Mouse (Mus musculus): ENCODE measurements around the gene Btd.

Gene Btd

DNA sequence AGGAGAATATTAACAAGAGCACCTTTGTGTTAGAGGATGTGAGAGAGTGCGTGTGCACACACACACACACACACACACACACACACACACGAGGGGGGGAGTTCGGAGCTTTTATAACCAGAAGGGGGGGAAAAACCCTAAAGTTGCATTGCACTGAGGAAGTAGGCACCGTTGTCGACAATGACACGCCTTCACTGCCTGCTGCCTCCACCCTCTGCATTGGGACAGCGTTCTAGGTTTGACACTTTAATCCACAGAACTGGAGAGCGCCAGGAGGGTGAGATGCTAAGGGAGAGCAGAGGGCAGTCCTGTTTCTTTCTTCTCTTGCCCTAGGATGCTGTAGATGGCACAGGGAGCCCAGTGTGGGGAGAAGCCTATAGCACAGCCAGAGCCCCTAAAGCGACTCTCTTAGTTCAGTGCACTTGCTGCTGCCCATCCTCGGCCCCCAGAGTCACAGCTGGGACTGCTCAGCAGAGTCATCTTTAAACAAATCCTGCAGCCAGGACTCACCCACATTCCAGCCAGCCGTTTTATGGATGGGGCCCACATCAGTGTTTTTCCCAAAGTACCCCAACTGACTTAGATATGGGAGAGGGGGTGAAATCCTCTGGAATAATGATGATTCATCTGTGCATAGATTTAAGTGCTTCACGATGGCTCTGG lies 24.2 kb downstream of the Btd start:
- DNase-seq (ENCODE audit: low read depth, low spot score) = no peak

DNA sequence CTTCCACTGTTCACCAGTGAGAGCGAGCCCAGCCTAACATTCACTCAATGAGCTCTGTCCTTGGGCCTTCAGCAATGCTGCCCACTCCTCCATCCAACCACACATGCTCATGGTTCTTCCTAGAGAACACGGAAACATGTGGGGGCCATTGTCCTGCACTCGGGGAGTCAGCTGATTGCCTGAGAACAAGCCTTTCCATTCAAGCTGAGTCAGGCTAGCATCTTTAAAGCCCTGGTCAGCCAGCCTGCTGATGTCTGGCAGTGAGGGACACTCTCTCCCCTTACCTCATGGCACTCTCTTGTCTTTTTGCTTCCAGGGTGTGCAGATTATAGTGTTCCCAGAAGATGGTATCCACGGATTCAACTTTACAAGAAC lies 24.7 kb downstream of the Btd start:
- no peak for DNase-seq (ENCODE audit: low read depth, low spot score)

DNA sequence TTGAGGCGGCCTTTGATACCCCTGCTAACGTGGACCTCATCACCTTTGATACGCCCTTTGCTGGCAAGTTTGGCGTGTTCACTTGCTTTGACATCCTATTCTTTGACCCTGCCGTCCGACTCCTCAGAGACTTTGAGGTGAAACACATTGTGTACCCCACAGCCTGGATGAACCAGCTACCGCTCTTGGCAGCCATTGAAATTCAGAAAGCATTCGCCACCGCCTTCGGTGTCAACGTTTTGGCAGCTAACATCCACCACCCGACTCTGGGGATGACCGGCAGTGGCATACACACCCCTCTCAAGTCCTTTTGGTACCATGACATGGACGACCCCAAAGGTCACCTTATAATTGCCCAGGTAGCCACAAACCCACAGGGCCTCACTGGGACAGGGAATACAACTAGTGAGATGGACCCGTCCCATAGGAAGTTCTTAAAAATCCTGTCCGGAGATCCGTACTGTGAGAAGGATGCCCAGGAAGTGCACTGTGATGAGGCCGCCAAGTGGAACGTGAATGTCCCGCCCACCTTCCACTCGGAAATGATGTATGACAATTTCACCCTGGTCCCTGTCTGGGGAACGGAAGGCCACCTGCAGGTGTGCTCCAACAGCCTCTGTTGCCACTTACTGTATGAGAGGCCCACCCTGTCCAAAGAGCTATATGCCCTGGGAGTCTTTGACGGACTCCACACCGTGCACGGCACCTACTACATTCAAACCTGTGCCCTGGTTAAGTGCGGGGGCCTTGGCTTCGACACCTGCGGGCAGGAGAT lies 26.3 kb downstream of the Btd start:
- no peak for DNase-seq (ENCODE audit: low read depth, low spot score)

DNA sequence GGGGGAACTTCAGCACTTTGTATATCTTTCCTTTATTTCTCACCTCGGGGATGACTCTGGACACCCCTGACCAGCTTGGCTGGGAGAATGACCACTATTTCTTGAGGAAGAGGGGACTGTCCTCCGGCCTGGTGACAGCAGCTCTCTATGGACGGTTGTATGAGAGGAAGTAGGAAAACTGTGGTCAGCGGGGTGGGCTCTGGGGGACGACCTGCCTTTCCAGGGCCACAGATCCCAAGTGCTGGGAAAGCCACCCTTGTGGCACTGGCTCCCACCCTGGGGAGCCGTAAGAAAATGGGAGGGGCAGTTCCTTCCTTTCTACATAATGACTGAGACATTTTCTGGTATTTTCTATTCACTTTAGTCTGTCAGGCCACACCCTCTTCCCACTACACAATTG lies 26.9 kb downstream of the Btd start:
- DNase-seq (ENCODE audit: low read depth, low spot score) = no peak

DNA sequence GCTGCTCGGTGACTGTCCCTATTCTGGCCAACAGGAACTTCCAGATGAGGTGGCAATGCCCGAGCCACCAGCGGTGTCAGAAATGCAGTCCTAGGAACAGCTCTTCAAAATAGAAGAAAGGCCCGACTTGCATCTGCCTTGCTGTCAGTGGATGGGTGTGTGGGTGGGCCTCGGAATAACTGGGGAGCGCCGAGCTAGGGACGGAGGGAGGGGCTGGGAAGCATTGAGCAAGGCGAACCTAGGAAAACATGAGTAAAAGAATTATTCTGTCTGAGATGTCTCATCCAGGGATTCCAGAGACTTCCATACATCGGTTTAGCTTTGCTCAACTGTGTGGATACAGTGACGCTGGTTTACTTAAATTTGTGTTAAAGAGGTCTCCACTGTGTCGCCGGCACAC lies 27.5 kb downstream of the Btd start:
- DNase-seq (ENCODE audit: low read depth, low spot score) = no peak

DNA sequence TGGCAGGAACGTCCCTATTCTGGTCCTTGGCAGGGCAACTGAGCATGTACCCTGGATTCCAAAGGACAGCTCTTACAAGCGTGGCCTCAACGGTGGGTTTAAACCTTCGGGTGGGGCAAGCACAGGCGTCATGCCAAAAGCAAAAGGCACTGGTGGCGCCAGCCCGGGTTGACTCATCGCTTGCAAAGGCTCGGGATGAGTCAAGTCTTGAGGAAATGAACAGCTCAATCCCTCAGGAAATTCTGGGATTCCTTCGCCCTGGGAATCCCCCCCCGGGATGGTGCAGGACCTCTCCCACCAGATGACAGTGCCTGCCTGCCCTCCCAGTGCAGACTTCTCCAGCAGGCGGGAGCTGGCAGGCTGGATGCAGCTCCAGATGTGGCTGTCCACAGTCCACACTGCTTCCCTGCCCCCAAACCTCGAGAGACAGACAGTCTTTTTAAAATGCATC lies 28.4 kb downstream of the Btd start:
- no peak for DNase-seq (ENCODE audit: low read depth, low spot score)

DNA sequence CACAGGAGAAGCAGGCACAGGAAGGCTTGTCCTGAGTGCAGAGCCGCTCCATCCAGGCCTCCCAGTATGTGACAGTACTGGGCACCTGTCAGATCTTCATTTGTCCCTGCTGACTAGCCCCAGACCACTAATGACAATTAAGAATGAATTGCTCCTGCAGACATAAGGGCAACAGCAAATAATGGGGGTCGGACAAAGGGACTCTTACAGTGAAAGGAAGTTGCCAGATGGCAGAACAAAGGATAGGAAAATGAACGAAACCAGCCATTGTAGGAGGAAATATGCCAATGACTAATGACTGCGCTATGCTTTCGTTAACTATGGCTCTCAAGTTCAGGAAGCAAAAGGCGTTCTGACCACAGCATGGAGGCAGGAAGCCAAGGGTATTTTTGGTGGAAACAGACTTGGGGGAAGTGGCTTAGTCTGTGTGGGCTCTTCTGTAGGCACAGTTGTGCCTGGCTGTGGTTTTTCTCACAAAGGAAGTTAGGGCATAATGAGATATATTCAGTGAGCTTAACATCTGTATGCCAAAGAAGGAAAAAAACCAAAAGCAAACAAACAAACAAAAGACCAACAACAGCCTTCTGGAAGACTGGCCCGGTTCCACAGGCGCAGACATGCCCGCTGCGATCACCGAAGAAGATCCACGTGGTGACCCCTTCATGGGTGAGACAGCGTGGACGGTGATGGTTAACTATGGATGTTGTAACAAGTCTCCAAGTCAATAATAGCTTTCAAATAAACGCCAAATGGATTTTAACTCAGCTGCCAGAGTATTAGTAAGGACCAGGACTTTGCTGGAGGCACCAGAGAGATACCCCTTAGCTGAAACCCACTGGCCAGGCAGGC lies 29.0 kb downstream of the Btd start:
- no peak for DNase-seq (ENCODE audit: low read depth, low spot score)

DNA sequence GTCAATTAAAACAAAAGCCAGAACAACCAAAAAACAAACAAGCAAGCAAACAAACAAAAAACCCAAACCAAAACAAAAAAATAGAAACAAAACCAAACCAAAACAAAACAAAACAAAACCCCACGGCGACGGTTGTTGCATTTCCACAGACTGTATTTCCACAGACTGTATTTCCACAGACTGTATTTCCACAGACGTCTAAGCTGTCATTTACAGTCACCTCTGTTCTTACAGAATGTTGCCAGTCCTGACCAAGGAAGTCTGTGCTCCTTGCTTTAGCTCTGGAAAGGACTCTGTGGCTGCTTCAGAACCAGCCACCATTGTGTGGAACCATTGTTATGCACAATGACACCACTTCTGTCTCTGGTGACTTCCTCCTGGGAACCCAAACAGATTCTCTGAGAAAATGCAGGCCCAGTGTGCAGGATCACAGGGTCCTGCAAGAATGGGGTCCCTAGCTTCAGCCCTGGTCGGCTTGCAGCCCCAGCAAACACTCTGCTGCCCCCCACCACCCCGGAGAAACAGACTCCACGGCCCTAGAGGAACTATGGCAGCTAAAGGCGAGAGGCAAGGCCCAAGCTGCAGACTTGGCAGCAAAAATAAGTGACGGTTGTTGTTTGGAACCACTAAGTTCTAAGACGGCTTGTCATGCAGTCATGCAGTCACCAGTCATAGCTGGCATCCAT lies 30.9 kb downstream of the Btd start:
- DNase-seq (ENCODE audit: low read depth, low spot score) = peak; percentile 68

DNA sequence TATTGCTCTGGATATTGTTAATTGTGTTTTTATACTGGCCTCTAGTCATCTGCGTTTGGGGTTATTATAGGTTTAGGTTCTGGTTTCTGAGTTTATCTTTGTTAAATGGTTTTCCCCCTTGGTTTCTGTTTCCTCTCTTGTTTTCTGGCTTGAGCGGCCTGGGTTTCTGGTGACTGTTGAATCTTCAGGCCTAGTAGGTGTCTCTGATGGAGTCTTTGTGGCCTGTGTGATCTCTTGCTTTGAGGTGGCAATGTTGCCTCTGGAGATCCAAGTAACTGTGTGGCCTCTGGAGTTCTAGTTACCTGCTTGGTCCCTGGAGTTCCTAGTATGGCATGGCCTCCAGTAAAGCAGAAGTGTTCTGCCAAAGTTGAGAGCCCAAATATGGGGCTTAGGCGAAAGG lies 39.8 kb downstream of the Btd start:
- DNase-seq (ENCODE audit: low read depth, low spot score) = no peak

DNA sequence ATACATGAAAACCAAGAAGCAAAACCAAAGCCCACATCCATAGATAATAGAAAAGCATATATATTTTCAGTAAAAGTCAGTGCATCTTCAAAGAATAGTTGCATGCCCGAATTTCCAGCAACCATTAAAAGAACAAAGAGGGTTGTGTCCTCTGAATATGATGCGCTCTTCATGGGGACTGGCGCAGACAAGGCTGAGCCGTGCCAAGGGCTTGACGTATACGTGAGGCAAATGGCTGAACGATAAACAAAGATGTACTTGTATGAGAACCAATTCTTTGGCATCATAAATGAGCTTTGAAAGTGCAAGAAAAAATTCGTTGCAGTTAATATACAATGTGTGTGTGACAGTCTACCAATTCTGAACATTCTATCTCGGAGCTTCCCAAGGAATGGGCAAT lies 40.5 kb downstream of the Btd start:
- DNase-seq (ENCODE audit: low read depth, low spot score) = no peak

DNA sequence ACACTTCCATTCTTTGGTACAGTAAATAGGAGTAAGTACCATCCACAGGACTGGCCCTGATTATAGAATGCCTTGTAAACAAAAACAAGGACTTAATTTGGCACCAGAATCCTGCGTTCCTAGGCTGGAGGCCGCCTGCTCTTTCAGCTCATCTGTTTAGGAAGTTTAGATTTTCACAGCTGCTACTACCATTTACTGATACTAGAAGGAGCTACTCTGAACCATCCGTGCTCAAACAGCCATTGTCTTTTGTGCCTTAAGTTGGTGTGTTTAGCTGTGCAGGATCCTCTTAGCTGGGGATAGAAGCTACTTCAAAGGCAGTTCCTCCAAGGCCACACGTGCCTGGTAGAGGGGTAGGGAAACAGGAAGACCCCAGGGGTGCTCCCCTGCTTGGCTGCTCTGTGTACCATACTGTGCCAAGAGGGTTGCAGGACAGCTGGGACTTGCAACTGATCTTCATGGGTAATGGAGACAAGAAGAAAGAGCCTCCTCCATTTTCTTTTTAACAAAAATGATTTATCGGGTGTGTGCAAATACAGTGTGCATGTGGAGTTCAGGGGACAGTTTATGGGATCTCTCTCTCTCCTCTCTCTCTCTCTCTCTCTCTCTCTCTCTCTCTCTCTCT lies 41.2 kb downstream of the Btd start:
- no peak for DNase-seq (ENCODE audit: low read depth, low spot score)

DNA sequence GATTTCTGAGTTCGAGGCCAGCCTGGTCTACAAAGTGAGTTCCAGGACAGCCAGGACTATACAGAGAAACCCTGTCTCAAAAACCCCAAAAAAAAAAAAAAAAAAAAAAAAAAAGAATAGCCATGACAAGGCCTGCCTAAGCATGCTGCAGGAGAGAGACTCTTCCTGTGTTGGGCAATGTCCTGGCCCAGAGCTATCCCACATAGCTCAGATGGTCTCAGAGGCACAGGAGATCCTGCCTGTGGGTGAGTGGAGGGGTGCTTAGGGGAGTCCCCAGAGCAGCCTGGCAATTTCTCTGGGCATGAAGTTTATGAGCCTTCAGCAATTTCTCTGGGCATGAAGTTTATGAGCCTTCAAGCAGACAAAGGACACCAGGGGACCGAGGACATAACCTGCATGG lies 42.8 kb downstream of the Btd start:
- DNase-seq (ENCODE audit: low read depth, low spot score) = no peak

DNA sequence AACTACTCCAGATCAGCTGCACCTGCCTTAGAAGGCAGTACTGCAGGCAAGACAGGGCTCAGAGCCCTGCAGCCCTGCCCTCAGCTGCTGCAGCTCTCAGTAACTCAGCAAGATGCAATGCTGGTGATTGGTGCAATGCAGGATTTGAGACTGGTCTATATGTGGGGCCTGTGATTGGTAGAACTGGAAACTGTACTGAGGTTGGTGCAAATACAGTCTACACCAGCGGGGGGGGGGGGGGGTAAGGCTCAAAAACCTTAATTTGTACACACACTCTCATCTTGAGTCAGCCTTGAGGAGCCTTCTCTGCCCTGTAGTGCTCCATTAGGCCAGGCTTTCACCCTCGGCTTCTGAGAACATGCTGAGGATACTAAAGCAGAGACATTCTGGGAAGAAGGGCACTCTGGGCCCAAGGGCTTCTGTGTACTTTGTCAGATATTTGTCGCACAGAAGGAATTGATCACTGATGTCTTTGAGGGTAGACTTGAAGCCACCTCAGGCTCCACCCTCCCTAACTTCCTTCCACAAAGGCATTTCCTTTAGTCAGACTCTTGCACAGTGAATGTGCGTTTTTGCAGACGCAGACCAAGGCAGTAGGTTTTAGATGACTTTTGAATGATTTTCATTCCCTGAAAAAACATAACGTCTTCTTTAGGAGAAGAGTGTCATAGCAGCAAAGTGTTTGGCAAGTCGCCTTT lies 43.7 kb downstream of the Btd start:
- no peak for DNase-seq (ENCODE audit: low read depth, low spot score)

DNA sequence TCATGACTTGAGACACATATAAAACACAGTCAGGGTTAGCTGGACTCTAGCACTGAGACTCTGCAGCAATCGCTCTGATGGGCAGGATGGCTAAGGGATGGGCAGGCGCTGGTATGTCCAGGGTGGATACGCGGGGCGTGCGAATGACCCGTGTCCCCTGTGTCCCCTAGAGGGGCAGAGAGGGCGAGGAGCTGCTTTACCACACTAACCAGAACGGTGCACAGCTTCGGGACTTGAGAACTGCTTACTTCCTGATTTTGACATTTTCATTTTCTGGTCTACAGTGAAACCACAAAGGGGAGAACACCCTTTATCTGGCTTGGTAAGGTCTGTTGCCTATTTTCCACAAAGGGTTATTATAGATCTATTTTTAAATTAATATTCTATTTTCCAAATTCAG lies 44.9 kb downstream of the Btd start:
- no peak for DNase-seq (ENCODE audit: low read depth, low spot score)

DNA sequence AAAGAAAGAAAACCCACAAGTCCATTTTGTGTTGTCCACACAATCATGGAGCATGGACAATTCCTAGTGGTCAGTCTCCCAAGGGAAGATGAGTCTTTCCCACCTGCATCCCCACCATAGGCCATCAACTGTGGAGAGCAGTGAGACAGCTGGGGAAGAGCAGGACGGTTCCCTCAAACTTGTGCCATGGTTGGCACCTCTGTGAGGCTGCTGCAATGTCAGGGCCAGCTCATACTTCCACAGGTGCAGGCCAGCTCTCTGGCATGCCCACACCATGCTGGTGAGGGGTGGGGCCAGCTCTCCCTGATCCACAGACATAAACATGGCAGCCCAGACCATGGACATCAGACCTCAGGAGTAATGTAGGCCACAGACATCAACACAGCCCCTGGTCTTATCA lies 45.4 kb downstream of the Btd start:
- no peak for DNase-seq (ENCODE audit: low read depth, low spot score)

DNA sequence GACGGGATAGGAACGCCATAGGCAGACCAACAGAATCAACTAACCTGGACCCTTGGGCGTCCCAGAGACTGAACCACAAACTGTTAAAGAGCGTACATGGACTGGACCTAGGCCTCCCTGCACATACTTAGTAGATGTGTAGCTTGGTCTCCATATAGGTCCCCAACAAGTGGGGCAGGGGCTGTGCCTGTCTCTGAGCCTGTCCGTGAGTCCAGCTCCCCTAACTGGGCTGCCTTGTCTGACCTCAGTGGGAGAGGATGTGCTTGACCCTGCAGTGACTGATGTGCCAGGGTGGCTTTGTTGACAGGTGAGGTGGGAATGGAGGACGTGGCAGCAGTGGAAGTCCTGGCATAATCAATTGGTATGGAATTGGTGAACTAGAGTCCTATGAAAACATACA lies 51.7 kb downstream of the Btd start:
- DNase-seq (ENCODE audit: low read depth, low spot score) = no peak

DNA sequence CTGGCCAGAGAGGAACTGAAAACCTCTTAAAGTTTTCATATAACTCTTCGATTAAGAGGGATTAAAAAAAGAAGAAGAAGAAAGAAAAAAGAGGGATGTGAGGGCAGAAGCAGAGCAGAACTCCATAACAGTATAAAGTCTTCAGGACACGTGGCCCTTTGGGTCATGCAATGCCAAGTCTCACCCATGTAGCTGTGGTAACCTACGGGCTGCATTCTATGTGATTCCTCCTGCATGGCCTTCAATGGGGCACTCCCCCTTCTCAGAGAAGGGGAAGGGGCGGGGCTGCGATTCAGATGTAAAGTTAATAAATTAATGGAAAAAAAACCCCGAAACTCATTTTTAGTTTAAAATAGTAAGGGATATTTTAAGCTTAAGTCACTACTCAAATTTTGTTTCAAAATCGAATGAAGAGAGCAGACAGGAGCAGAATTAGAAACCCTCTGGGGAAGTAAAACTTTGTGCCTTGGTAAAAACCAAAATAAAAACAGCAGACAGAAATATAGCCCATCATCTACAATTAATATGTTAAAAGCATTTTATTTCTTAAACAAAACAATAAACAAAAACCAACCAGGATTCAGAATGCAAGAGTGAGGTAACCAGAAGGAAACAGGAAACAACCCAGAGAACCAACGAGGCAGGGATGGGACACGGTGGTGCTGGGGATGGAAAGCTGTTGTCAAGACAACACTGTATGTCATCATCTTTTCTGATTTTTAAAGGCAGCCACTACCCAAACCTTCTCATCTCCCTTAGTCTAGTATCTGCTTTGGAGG lies 55.6 kb downstream of the Btd start:
- no peak for DNase-seq (ENCODE audit: low read depth, low spot score)

DNA sequence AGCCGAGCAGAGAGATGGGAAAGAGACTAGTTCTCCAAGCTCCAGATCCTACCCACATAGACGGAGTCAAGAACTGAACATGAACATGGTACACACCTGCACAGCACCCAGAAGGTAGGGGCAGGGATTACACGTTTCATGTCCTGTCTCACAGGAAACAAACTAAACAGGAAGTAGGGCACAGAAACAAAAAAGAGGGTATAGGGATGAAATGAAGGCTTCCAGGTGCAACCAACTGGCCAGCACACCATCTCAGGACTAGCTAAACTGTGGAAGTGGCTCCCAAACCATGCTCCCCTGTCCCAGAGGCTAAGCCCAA lies 56.1 kb downstream of the Btd start:
- no peak for DNase-seq (ENCODE audit: low read depth, low spot score)

DNA sequence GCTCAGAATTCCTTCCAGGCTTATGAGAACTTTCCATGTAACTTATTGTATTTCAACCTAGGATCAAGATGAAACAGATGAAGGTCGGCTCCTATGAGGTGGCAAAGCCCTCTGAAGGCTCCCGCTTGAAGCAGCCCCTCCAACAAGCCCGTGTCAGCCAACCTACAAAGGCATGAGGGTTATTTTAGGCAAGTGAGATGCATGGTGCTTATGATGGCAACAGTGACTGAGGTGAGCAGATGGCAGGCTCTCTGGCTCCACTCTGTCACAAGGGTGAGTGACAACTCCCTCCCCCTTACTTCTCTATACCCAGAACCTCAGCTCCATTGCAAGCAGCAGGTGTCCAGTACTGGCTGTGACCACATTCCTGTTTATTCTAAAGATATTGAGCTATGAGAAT lies 56.5 kb downstream of the Btd start:
- DNase-seq (ENCODE audit: low read depth, low spot score) = no peak

DNA sequence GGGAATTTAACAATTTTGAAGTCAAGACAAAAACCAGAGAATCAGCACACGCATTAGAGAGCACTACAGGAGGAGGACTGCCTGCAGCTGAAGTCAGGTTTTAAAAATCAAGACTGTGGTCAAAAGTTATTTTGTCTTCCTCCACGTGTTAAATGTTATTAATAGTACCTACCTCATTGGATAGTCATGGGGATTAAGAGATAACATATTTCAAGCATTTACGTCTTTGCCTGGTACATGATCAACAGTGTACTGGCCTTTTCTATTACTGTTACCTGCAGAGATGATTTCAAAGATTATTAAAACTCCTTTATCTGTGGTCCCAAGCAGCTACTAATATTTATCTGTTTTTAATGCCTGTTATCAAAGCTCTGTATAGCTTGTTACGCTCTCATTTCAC lies 56.9 kb downstream of the Btd start:
- no peak for DNase-seq (ENCODE audit: low read depth, low spot score)

All from ZHBTc4 (cell line).